Mouse (Mus musculus): Measurements from ENCODE around the gene Klhdc3. TPM values are rescaled to one million over a fixed set of nuclear protein-coding genes. Genes with fewer than 3 reads are reported as not detected.

Klhdc3 gene
- polyA plus RNA-seq (2011; ENCODE audit: insufficient read length, low read depth, missing spikeins) = 54.6 and 62.1 TPM in 2 replicates

GRCm38 (mm10) chr17:46680760-46681373 is at the start of gene Klhdc3:
Gene Klhdc3, minus strand, starts transcription at chr17:46680914.
- H3K4me3 ChIP-seq (ENCODE audit: insufficient read depth, low read length) = peak within 1 kb of the TSS; percentile 84

GRCm38 (mm10) chr17:46728904-46729318 is 48.2 kb upstream of the Klhdc3 start, which contains the start of gene Gnmt:
Gene Gnmt, minus strand, starts transcription at chr17:46729168.
- Histone ChIP-seq H3K4me1 (ENCODE audit: control insufficient read depth, insufficient read depth, low read length) (no peaks in the 10 kb centered on the region), H3K4me3 (ENCODE audit: insufficient read depth, low read length) (no peak within 1 kb of the TSS), H3K27ac (ENCODE audit: insufficient read depth, low read length) (no peak within 1 kb of the TSS)
- TF ChIP-seq POLR2A (IDR thresholded peaks at IDR 0.05; ENCODE audit: low read depth, low read length) = no peak
- TF ChIP-seq CTCF (IDR thresholded peaks at IDR 0.05; ENCODE audit: borderline replicate concordance, insufficient read depth, low read length) = no peak

More at GRCm38 (mm10) chr17:46680760-46681373, at the start of gene Klhdc3:
- TF ChIP-seq CTCF (IDR thresholded peaks at IDR 0.05; ENCODE audit: borderline replicate concordance, insufficient read depth, low read length) = no peak
- peak; percentile 68 for TF ChIP-seq POLR2A (IDR thresholded peaks at IDR 0.05; ENCODE audit: low read depth, low read length)
- Histone ChIP-seq H3K27ac (ENCODE audit: insufficient read depth, low read length) (peak within 1 kb of the TSS; percentile 62), H3K4me1 (ENCODE audit: control insufficient read depth, insufficient read depth, low read length) (no peaks in the 10 kb centered on the region)

GRCm38 (mm10) chr17:46728496-46728895 is 47.8 kb upstream of the Klhdc3 start:
- Histone ChIP-seq H3K4me1 (ENCODE audit: control insufficient read depth, insufficient read depth, low read length) (no peaks in the 10 kb centered on the region), H3K27ac (ENCODE audit: insufficient read depth, low read length) (no peak overlapping the region), H3K4me3 (ENCODE audit: insufficient read depth, low read length) (no peak overlapping the region)
- no peak for TF ChIP-seq CTCF (IDR thresholded peaks at IDR 0.05; ENCODE audit: borderline replicate concordance, insufficient read depth, low read length)
- no peak for TF ChIP-seq POLR2A (IDR thresholded peaks at IDR 0.05; ENCODE audit: low read depth, low read length)

- Histone ChIP-seq H3K27ac (ENCODE audit: insufficient read depth, low read length) (no peak overlapping the region), H3K4me1 (ENCODE audit: control insufficient read depth, insufficient read depth, low read length) (no peaks in the 10 kb centered on the region), H3K4me3 (ENCODE audit: insufficient read depth, low read length) (no peak overlapping the region)
- TF ChIP-seq CTCF (IDR thresholded peaks at IDR 0.05; ENCODE audit: borderline replicate concordance, insufficient read depth, low read length) = peak; percentile 5; the same call in 1 of the 2 replicates
- TF ChIP-seq POLR2A (IDR thresholded peaks at IDR 0.05; ENCODE audit: low read depth, low read length) = no peak
Measured at GRCm38 (mm10) chr17:46728021-46728420, 47.3 kb upstream of the Klhdc3 start.

GRCm38 (mm10) chr17:46727271-46727670 is 46.6 kb upstream of the Klhdc3 start:
- TF ChIP-seq CTCF (IDR thresholded peaks at IDR 0.05; ENCODE audit: borderline replicate concordance, insufficient read depth, low read length) = no peak
- TF ChIP-seq POLR2A (IDR thresholded peaks at IDR 0.05; ENCODE audit: low read depth, low read length) = no peak
- Histone ChIP-seq H3K4me1 (ENCODE audit: control insufficient read depth, insufficient read depth, low read length) (no peaks in the 10 kb centered on the region), H3K4me3 (ENCODE audit: insufficient read depth, low read length) (no peak overlapping the region), H3K27ac (ENCODE audit: insufficient read depth, low read length) (no peak overlapping the region)

- no peak overlapping the region for H3K27ac ChIP-seq (ENCODE audit: insufficient read depth, low read length)
- TF ChIP-seq POLR2A (IDR thresholded peaks at IDR 0.05; ENCODE audit: low read depth, low read length) (no peak), CTCF (IDR thresholded peaks at IDR 0.05; ENCODE audit: borderline replicate concordance, insufficient read depth, low read length) (no peak)
- H3K4me1 ChIP-seq (ENCODE audit: control insufficient read depth, insufficient read depth, low read length) = no peaks in the 10 kb centered on the region
- no peak overlapping the region for H3K4me3 ChIP-seq (ENCODE audit: insufficient read depth, low read length)
Measured at GRCm38 (mm10) chr17:46725731-46726645, 45.3 kb upstream of the Klhdc3 start.

GRCm38 (mm10) chr17:46725273-46725672 is 44.6 kb upstream of the Klhdc3 start:
- no peak overlapping the region for H3K27ac ChIP-seq (ENCODE audit: insufficient read depth, low read length)
- no peak for TF ChIP-seq CTCF (IDR thresholded peaks at IDR 0.05; ENCODE audit: borderline replicate concordance, insufficient read depth, low read length)
- no peak for TF ChIP-seq POLR2A (IDR thresholded peaks at IDR 0.05; ENCODE audit: low read depth, low read length)
- H3K4me1 ChIP-seq (ENCODE audit: control insufficient read depth, insufficient read depth, low read length) = no peaks in the 10 kb centered on the region
- no peak overlapping the region for H3K4me3 ChIP-seq (ENCODE audit: insufficient read depth, low read length)

GRCm38 (mm10) chr17:46724477-46725084 is 43.9 kb upstream of the Klhdc3 start:
- TF ChIP-seq CTCF (IDR thresholded peaks at IDR 0.05; ENCODE audit: borderline replicate concordance, insufficient read depth, low read length) = no peak
- TF ChIP-seq POLR2A (IDR thresholded peaks at IDR 0.05; ENCODE audit: low read depth, low read length) = no peak
- Histone ChIP-seq H3K27ac (ENCODE audit: insufficient read depth, low read length) (no peak overlapping the region), H3K4me3 (ENCODE audit: insufficient read depth, low read length) (no peak overlapping the region), H3K4me1 (ENCODE audit: control insufficient read depth, insufficient read depth, low read length) (no peaks in the 10 kb centered on the region)

GRCm38 (mm10) chr17:46721077-46721476 is 40.4 kb upstream of the Klhdc3 start:
- Histone ChIP-seq H3K27ac (ENCODE audit: insufficient read depth, low read length) (no peak overlapping the region), H3K4me3 (ENCODE audit: insufficient read depth, low read length) (no peak overlapping the region), H3K4me1 (ENCODE audit: control insufficient read depth, insufficient read depth, low read length) (no peaks in the 10 kb centered on the region)
- no peak for TF ChIP-seq CTCF (IDR thresholded peaks at IDR 0.05; ENCODE audit: borderline replicate concordance, insufficient read depth, low read length)
- no peak for TF ChIP-seq POLR2A (IDR thresholded peaks at IDR 0.05; ENCODE audit: low read depth, low read length)
